Mouse (Mus musculus) liver, embryonic 12.5 days (tissue): ENCODE data around the gene Kcnma1. TPM values are rescaled to one million over a fixed set of nuclear protein-coding genes. Genes with fewer than 3 reads are reported as not detected.

Experiments
- ATAC-seq: fragments of 200-750 bp; cut with Nextera tagmentation; 2 replicates; pipeline ENCODE4 v1.8.0; 2017; ENCODE audit warnings: moderate number of reproducible peaks, mild to moderate bottlenecking, moderate library complexity
- H3K27ac ChIP-seq: fragments of 300-500 bp; sonication (generic); 2 replicates; pipeline ENCODE4 v1.5.1; 2016; ENCODE audit warnings: mild to moderate bottlenecking
- H3K27me3 ChIP-seq: fragments of 300-500 bp; sonication (generic); replicated peaks from 2 replicates; pipeline ENCODE4 v1.6.1; 2016; ENCODE audit warnings: mild to moderate bottlenecking, moderate library complexity
- H3K36me3 ChIP-seq: fragments of 300-500 bp; sonication (generic); 2 replicates; pipeline ENCODE4 v1.6.1; 2016; ENCODE audit warnings: mild to moderate bottlenecking, moderate library complexity
- H3K4me1 ChIP-seq: fragments of 300-500 bp; sonication (generic); 2 replicates; pipeline ENCODE4 v1.6.1; 2016
- H3K4me2 ChIP-seq: fragments of 300-500 bp; sonication (generic); 2 replicates; pipeline ENCODE4 v1.6.1; 2016; ENCODE audit warnings: mild to moderate bottlenecking, moderate library complexity
- H3K4me3 ChIP-seq: fragments of 300-500 bp; sonication (generic); 2 replicates; pipeline ENCODE4 v1.5.1; 2016; ENCODE audit warnings: mild to moderate bottlenecking, moderate library complexity
- H3K9ac ChIP-seq: fragments of 300-500 bp; sonication (generic); 2 replicates; pipeline ENCODE4 v1.6.1; 2016; ENCODE audit warnings: mild to moderate bottlenecking, moderate library complexity
- H3K9me3 ChIP-seq: fragments of 300-500 bp; sonication (generic); replicated peaks from 2 replicates; pipeline ENCODE4 v1.6.1; 2016; ENCODE audit warnings: mild to moderate bottlenecking, moderate library complexity
- WGBS: fragments of 180-500 bp; shearing (Covaris S2); methylation state at CpG from one replicate; pipeline ENCODE4 v1.1.7; 2016; ENCODE audit not compliant: insufficient replicate concordance; 5-methylcytosine and 5-hydroxymethylcytosine counted together
- polyA plus RNA-seq: library from polyadenylated mRNA; unstranded; fragments of >200 nt; fragmentation: Nextera tagmentation; extraction: Ambion mirVana; gene quantifications from 2 replicates; pipeline ENCODE4 v1.2.1, GENCODE M21; 2016

The Kcnma1 gene
- polyA plus RNA-seq, 1 experiment from 2014 or later, result not detected

GRCm38 (mm10) chr14:23748011-23748410, 266.3 kb downstream of the Kcnma1 start:
- ATAC-seq, result no peak
- WGBS, result 61% methylated on average over 2 of the region's 2 CpGs

GRCm38 (mm10) chr14:23746976-23747375, 267.3 kb downstream of the Kcnma1 start:
- Histone ChIP-seq H3K36me3 (no peaks in the 10 kb centered on the region), H3K27ac (no peak overlapping the region), H3K4me3 (no peak overlapping the region), H3K4me2 (no peak overlapping the region), H3K9me3 (no peaks in the 10 kb centered on the region), H3K9ac (no peak overlapping the region), H3K4me1 (no peaks in the 10 kb centered on the region), H3K27me3 (no peaks in the 10 kb centered on the region)
- no peak for ATAC-seq
- 74% methylated on average over 4 of the region's 4 CpGs for WGBS

More at GRCm38 (mm10) chr14:23748011-23748410, 266.3 kb downstream of the Kcnma1 start:
- H3K4me1 ChIP-seq, result no peaks in the 10 kb centered on the region
- no peaks in the 10 kb centered on the region for H3K27me3 ChIP-seq
- H3K27ac ChIP-seq, result no peak overlapping the region
- H3K36me3 ChIP-seq, result no peaks in the 10 kb centered on the region
- H3K9ac ChIP-seq, result no peak overlapping the region
- H3K4me2 ChIP-seq, result no peak overlapping the region
- H3K9me3 ChIP-seq, result no peaks in the 10 kb centered on the region
- no peak overlapping the region for H3K4me3 ChIP-seq

GRCm38 (mm10) chr14:23741531-23741930, 272.8 kb downstream of the Kcnma1 start:
- H3K27me3 ChIP-seq, result no peaks in the 10 kb centered on the region
- no peak for ATAC-seq

GRCm38 (mm10) chr14:23734200-23734599, 280.1 kb downstream of the Kcnma1 start:
- WGBS, result 80% methylated on average over 3 of the region's 3 CpGs
- Histone ChIP-seq H3K36me3 (no peaks in the 10 kb centered on the region), H3K27me3 (no peaks in the 10 kb centered on the region), H3K4me3 (no peak overlapping the region), H3K4me2 (no peak overlapping the region), H3K9me3 (no peaks in the 10 kb centered on the region), H3K4me1 (no peaks in the 10 kb centered on the region), H3K27ac (no peak overlapping the region), H3K9ac (no peak overlapping the region)
- no peak for ATAC-seq

More at GRCm38 (mm10) chr14:23741531-23741930, 272.8 kb downstream of the Kcnma1 start:
- Histone ChIP-seq H3K27ac (no peak overlapping the region), H3K9ac (no peak overlapping the region), H3K4me1 (no peaks in the 10 kb centered on the region), H3K9me3 (no peaks in the 10 kb centered on the region), H3K4me2 (no peak overlapping the region), H3K36me3 (no peaks in the 10 kb centered on the region), H3K4me3 (no peak overlapping the region)

GRCm38 (mm10) chr14:23729377-23729776, 284.9 kb downstream of the Kcnma1 start:
- Histone ChIP-seq H3K4me1 (no peaks in the 10 kb centered on the region), H3K36me3 (no peaks in the 10 kb centered on the region), H3K27ac (no peak overlapping the region), H3K4me3 (no peak overlapping the region), H3K4me2 (no peak overlapping the region), H3K9ac (no peak overlapping the region), H3K27me3 (no peaks in the 10 kb centered on the region), H3K9me3 (no peaks in the 10 kb centered on the region)
- whole genome bisulfite sequencing, result 41% methylated on average over 2 of the region's 2 CpGs
- ATAC-seq, result no peak

GRCm38 (mm10) chr14:23723701-23724430, 290.4 kb downstream of the Kcnma1 start:
- Histone ChIP-seq H3K27me3 (no peaks in the 10 kb centered on the region), H3K4me2 (no peak overlapping the region), H3K36me3 (no peaks in the 10 kb centered on the region), H3K9me3 (no peaks in the 10 kb centered on the region), H3K4me1 (no peaks in the 10 kb centered on the region), H3K27ac (no peak overlapping the region), H3K9ac (no peak overlapping the region), H3K4me3 (no peak overlapping the region)
- 66% methylated on average over 7 of the region's 7 CpGs for WGBS
- ATAC-seq, result no peak

- H3K27me3 ChIP-seq, result no peaks in the 10 kb centered on the region
- WGBS, result 70% methylated on average over 3 of the region's 3 CpGs
- H3K4me2 ChIP-seq, result no peak overlapping the region
- no peak overlapping the region for H3K9ac ChIP-seq
- H3K36me3 ChIP-seq, result no peaks in the 10 kb centered on the region
- H3K4me3 ChIP-seq, result no peak overlapping the region
- no peaks in the 10 kb centered on the region for H3K9me3 ChIP-seq
- H3K27ac ChIP-seq, result no peak overlapping the region
- ATAC-seq, result no peak
- no peaks in the 10 kb centered on the region for H3K4me1 ChIP-seq
Observed at GRCm38 (mm10) chr14:23719246-23719645, 295.0 kb downstream of the Kcnma1 start.

GRCm38 (mm10) chr14:23718667-23719066, 295.6 kb downstream of the Kcnma1 start:
- Histone ChIP-seq H3K36me3 (no peaks in the 10 kb centered on the region), H3K27ac (no peak overlapping the region), H3K4me2 (no peak overlapping the region), H3K4me1 (no peaks in the 10 kb centered on the region), H3K9me3 (no peaks in the 10 kb centered on the region), H3K4me3 (no peak overlapping the region), H3K9ac (no peak overlapping the region), H3K27me3 (no peaks in the 10 kb centered on the region)
- no peak for ATAC-seq
- 61% methylated on average over 6 of the region's 6 CpGs for WGBS

GRCm38 (mm10) chr14:23714396-23715131, 299.7 kb downstream of the Kcnma1 start:
- Histone ChIP-seq H3K27me3 (no peaks in the 10 kb centered on the region), H3K9ac (no peak overlapping the region), H3K4me1 (no peaks in the 10 kb centered on the region), H3K4me3 (no peak overlapping the region), H3K4me2 (no peak overlapping the region), H3K27ac (no peak overlapping the region), H3K36me3 (no peaks in the 10 kb centered on the region), H3K9me3 (no peaks in the 10 kb centered on the region)
- no peak for ATAC-seq
- whole genome bisulfite sequencing, result 74% methylated on average over 7 of the region's 7 CpGs

GRCm38 (mm10) chr14:23712891-23713290, 301.4 kb downstream of the Kcnma1 start:
- no peak for ATAC-seq
- WGBS, result 66% methylated on average over 5 of the region's 5 CpGs
- Histone ChIP-seq H3K4me2 (no peak overlapping the region), H3K27ac (no peak overlapping the region), H3K9me3 (no peaks in the 10 kb centered on the region), H3K36me3 (no peaks in the 10 kb centered on the region), H3K27me3 (no peaks in the 10 kb centered on the region), H3K9ac (no peak overlapping the region), H3K4me1 (no peaks in the 10 kb centered on the region), H3K4me3 (no peak overlapping the region)

GRCm38 (mm10) chr14:23710954-23711353, 303.3 kb downstream of the Kcnma1 start:
- H3K4me2 ChIP-seq, result no peak overlapping the region
- H3K4me1 ChIP-seq, result no peaks in the 10 kb centered on the region
- H3K9me3 ChIP-seq, result no peaks in the 10 kb centered on the region
- no peak overlapping the region for H3K4me3 ChIP-seq
- H3K27me3 ChIP-seq, result no peaks in the 10 kb centered on the region
- ATAC-seq, result no peak
- WGBS, result 66% methylated on average over 7 of the region's 7 CpGs
- H3K9ac ChIP-seq, result no peak overlapping the region
- no peak overlapping the region for H3K27ac ChIP-seq
- H3K36me3 ChIP-seq, result no peaks in the 10 kb centered on the region

GRCm38 (mm10) chr14:23706837-23707236, 307.5 kb downstream of the Kcnma1 start:
- Histone ChIP-seq H3K9me3 (no peaks in the 10 kb centered on the region), H3K4me2 (no peak overlapping the region), H3K9ac (no peak overlapping the region), H3K27ac (no peak overlapping the region), H3K36me3 (no peaks in the 10 kb centered on the region), H3K27me3 (no peaks in the 10 kb centered on the region), H3K4me3 (no peak overlapping the region), H3K4me1 (no peaks in the 10 kb centered on the region)
- ATAC-seq, result no peak
- 74% methylated on average over 10 of the region's 10 CpGs for WGBS
